Mouse (Mus musculus): ENCODE results near the gene Rxrb. TPM values are rescaled to one million over a fixed set of nuclear protein-coding genes. Genes with fewer than 3 reads are reported as not detected.

Rxrb gene
- polyA plus RNA-seq, 1 experiment from 2014 or later: 52.7 TPM

- Histone ChIP-seq H3K27ac (ENCODE audit: low read length) (no peak overlapping the region), H3K4me2 (replicated peaks; ENCODE audit: low read depth, low read length) (peak overlapping the region; percentile 58), H3K9me3 (ENCODE audit: low read length) (no peaks in the 10 kb centered on the region), H3K4me3 (ENCODE audit: low read length) (peak overlapping the region; percentile 27), H3K9ac (replicated peaks; ENCODE audit: low read length) (peak overlapping the region; percentile 50), H3K4me1 (ENCODE audit: insufficient read depth, low read length) (peaks cover 31% of the 10 kb centered on the region), H3K36me3 (ENCODE audit: insufficient read depth, low read length) (peaks cover 31% of the 10 kb centered on the region), H3K27me3 (ENCODE audit: insufficient read depth, low read length) (0 out of 2 replicates have a peak, but pooled peaks cover 3% of the 10 kb centered on the region)
- 0 out of 2 replicates have a peak, but pooled peaks have one; percentile 4 for ATAC-seq (ENCODE audit: low FRiP score, low TSS enrichment)
- WGBS: 15% methylated on average over 17 of the region's 17 CpGs
Measured at GRCm38 (mm10) chr17:34039562-34040450, 8.2 kb downstream of the Rxrb start.

GRCm38 (mm10) chr17:34045941-34046340, 14.3 kb downstream of the Rxrb start:
- H3K9me3 ChIP-seq (ENCODE audit: low read length): peaks cover 7% of the 10 kb centered on the region; the same call in 1 of the 2 replicates
- H3K27me3 ChIP-seq (ENCODE audit: insufficient read depth, low read length): no peaks in the 10 kb centered on the region
- H3K4me3 ChIP-seq (ENCODE audit: low read length): no peak overlapping the region
- H3K9ac ChIP-seq (replicated peaks; ENCODE audit: low read length): no peak overlapping the region
- no peak for ATAC-seq (ENCODE audit: low FRiP score, low TSS enrichment)
- H3K27ac ChIP-seq (ENCODE audit: low read length): no peak overlapping the region
- 82% methylated on average over 14 of the region's 14 CpGs for WGBS
- peaks cover 7% of the 10 kb centered on the region for H3K4me1 ChIP-seq (ENCODE audit: insufficient read depth, low read length)
- no peaks in the 10 kb centered on the region for H3K36me3 ChIP-seq (ENCODE audit: insufficient read depth, low read length)
- H3K4me2 ChIP-seq (replicated peaks; ENCODE audit: low read depth, low read length): no peak overlapping the region

GRCm38 (mm10) chr17:34047404-34048050, 15.9 kb downstream of the Rxrb start:
- 92% methylated on average over 5 of the region's 5 CpGs for WGBS
- H3K36me3 ChIP-seq (ENCODE audit: insufficient read depth, low read length): no peaks in the 10 kb centered on the region

GRCm38 (mm10) chr17:34057224-34057623, 25.6 kb downstream of the Rxrb start:
- Histone ChIP-seq H3K9ac (replicated peaks; ENCODE audit: low read length) (no peak overlapping the region), H3K27ac (ENCODE audit: low read length) (no peak overlapping the region), H3K4me2 (replicated peaks; ENCODE audit: low read depth, low read length) (no peak overlapping the region), H3K36me3 (ENCODE audit: insufficient read depth, low read length) (no peaks in the 10 kb centered on the region), H3K4me1 (ENCODE audit: insufficient read depth, low read length) (peaks cover 8% of the 10 kb centered on the region), H3K27me3 (ENCODE audit: insufficient read depth, low read length) (no peaks in the 10 kb centered on the region), H3K9me3 (ENCODE audit: low read length) (no peaks in the 10 kb centered on the region), H3K4me3 (ENCODE audit: low read length) (no peak overlapping the region)
- WGBS: 54% methylated on average over 7 of the region's 7 CpGs
- ATAC-seq (ENCODE audit: low FRiP score, low TSS enrichment): no peak

More at GRCm38 (mm10) chr17:34047404-34048050, 15.9 kb downstream of the Rxrb start:
- Histone ChIP-seq H3K9me3 (ENCODE audit: low read length) (peaks cover 7% of the 10 kb centered on the region; the same call in 1 of the 2 replicates), H3K4me3 (ENCODE audit: low read length) (no peak overlapping the region), H3K4me2 (replicated peaks; ENCODE audit: low read depth, low read length) (no peak overlapping the region), H3K9ac (replicated peaks; ENCODE audit: low read length) (no peak overlapping the region), H3K27ac (ENCODE audit: low read length) (no peak overlapping the region), H3K27me3 (ENCODE audit: insufficient read depth, low read length) (no peaks in the 10 kb centered on the region), H3K4me1 (ENCODE audit: insufficient read depth, low read length) (no peaks in the 10 kb centered on the region)
- no peak for ATAC-seq (ENCODE audit: low FRiP score, low TSS enrichment)

GRCm38 (mm10) chr17:34068864-34069263, 37.3 kb downstream of the Rxrb start:
- Histone ChIP-seq H3K4me2 (replicated peaks; ENCODE audit: low read depth, low read length) (no peak overlapping the region), H3K27me3 (ENCODE audit: insufficient read depth, low read length) (no peaks in the 10 kb centered on the region), H3K4me3 (ENCODE audit: low read length) (no peak overlapping the region), H3K9me3 (ENCODE audit: low read length) (peaks cover 3% of the 10 kb centered on the region; the same call in 1 of the 2 replicates), H3K4me1 (ENCODE audit: insufficient read depth, low read length) (no peaks in the 10 kb centered on the region), H3K36me3 (ENCODE audit: insufficient read depth, low read length) (no peaks in the 10 kb centered on the region), H3K9ac (replicated peaks; ENCODE audit: low read length) (no peak overlapping the region), H3K27ac (ENCODE audit: low read length) (no peak overlapping the region)
- ATAC-seq (ENCODE audit: low FRiP score, low TSS enrichment): no peak
- 43% methylated on average over 3 of the region's 3 CpGs for WGBS

GRCm38 (mm10) chr17:34072091-34072490, 40.5 kb downstream of the Rxrb start:
- ATAC-seq (ENCODE audit: low FRiP score, low TSS enrichment): no peak
- Histone ChIP-seq H3K27me3 (ENCODE audit: insufficient read depth, low read length) (peaks cover 16% of the 10 kb centered on the region), H3K4me3 (ENCODE audit: low read length) (no peak overlapping the region), H3K36me3 (ENCODE audit: insufficient read depth, low read length) (no peaks in the 10 kb centered on the region), H3K4me1 (ENCODE audit: insufficient read depth, low read length) (no peaks in the 10 kb centered on the region), H3K9me3 (ENCODE audit: low read length) (peaks cover 3% of the 10 kb centered on the region; the same call in 1 of the 2 replicates), H3K27ac (ENCODE audit: low read length) (no peak overlapping the region), H3K4me2 (replicated peaks; ENCODE audit: low read depth, low read length) (no peak overlapping the region), H3K9ac (replicated peaks; ENCODE audit: low read length) (no peak overlapping the region)
- 70% methylated on average over 5 of the region's 5 CpGs for WGBS

GRCm38 (mm10) chr17:34075271-34075670, 43.7 kb downstream of the Rxrb start:
- Histone ChIP-seq H3K36me3 (ENCODE audit: insufficient read depth, low read length) (no peaks in the 10 kb centered on the region), H3K27ac (ENCODE audit: low read length) (no peak overlapping the region), H3K9ac (replicated peaks; ENCODE audit: low read length) (no peak overlapping the region), H3K27me3 (ENCODE audit: insufficient read depth, low read length) (peaks cover 19% of the 10 kb centered on the region), H3K9me3 (ENCODE audit: low read length) (peaks cover 3% of the 10 kb centered on the region; the same call in 1 of the 2 replicates), H3K4me3 (ENCODE audit: low read length) (no peak overlapping the region), H3K4me1 (ENCODE audit: insufficient read depth, low read length) (no peaks in the 10 kb centered on the region), H3K4me2 (replicated peaks; ENCODE audit: low read depth, low read length) (no peak overlapping the region)
- ATAC-seq (ENCODE audit: low FRiP score, low TSS enrichment): no peak
- whole genome bisulfite sequencing: 45% methylated on average over 7 of the region's 7 CpGs

GRCm38 (mm10) chr17:34077549-34077948, 45.9 kb downstream of the Rxrb start:
- Histone ChIP-seq H3K4me3 (ENCODE audit: low read length) (no peak overlapping the region), H3K9me3 (ENCODE audit: low read length) (no peaks in the 10 kb centered on the region), H3K9ac (replicated peaks; ENCODE audit: low read length) (no peak overlapping the region), H3K27ac (ENCODE audit: low read length) (no peak overlapping the region), H3K36me3 (ENCODE audit: insufficient read depth, low read length) (no peaks in the 10 kb centered on the region), H3K4me1 (ENCODE audit: insufficient read depth, low read length) (no peaks in the 10 kb centered on the region), H3K4me2 (replicated peaks; ENCODE audit: low read depth, low read length) (no peak overlapping the region), H3K27me3 (ENCODE audit: insufficient read depth, low read length) (peaks cover 19% of the 10 kb centered on the region)
- 2% methylated on average over 9 of the region's 9 CpGs for WGBS
- no peak for ATAC-seq (ENCODE audit: low FRiP score, low TSS enrichment)

- H3K9me3 ChIP-seq (ENCODE audit: low read length): no peaks in the 10 kb centered on the region
- no peak overlapping the region for H3K4me2 ChIP-seq (replicated peaks; ENCODE audit: low read depth, low read length)
- H3K36me3 ChIP-seq (ENCODE audit: insufficient read depth, low read length): no peaks in the 10 kb centered on the region
- H3K27ac ChIP-seq (ENCODE audit: low read length): no peak overlapping the region
- H3K9ac ChIP-seq (replicated peaks; ENCODE audit: low read length): no peak overlapping the region
- 0 out of 2 replicates have a peak, but pooled peaks have one; percentile 39 for ATAC-seq (ENCODE audit: low FRiP score, low TSS enrichment)
- H3K27me3 ChIP-seq (ENCODE audit: insufficient read depth, low read length): peaks cover 21% of the 10 kb centered on the region
- WGBS: 52% methylated on average over 4 of the region's 4 CpGs
- no peak overlapping the region for H3K4me3 ChIP-seq (ENCODE audit: low read length)
- no peaks in the 10 kb centered on the region for H3K4me1 ChIP-seq (ENCODE audit: insufficient read depth, low read length)
Measured at GRCm38 (mm10) chr17:34078148-34078547, 46.5 kb downstream of the Rxrb start.

Data from kidney, embryonic 16.5 days (tissue).